Mouse (Mus musculus): ENCODE measurements at regions not wholly inside any gene's neighbourhood (a gene's known extent, or its start where the extent isn't known, plus 50 kb on each side); places are given as distances from the start of the nearest gene placed in this dataset.

DNA sequence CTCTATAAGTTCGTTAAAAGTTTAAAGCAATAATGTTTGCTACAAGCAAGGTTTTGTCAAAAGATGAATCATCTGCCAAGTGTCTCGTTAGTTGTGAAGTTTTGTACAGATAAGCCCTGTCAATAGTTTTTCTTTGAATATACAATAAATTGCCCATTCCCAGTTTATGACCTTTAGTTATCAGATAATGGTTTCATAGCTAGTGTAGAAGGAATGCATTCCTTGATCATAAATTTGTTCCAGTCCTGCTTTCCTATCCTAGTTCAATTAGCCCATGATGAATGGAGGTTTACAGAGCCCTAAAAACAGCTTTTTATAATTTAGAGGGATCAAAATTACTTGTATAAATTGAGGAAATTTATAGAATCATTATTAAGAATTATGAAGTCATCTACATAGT, 62.5 kb upstream of the Lrch2 start:
- no peak for DNase-seq (ENCODE audit: low spot score)

DNA sequence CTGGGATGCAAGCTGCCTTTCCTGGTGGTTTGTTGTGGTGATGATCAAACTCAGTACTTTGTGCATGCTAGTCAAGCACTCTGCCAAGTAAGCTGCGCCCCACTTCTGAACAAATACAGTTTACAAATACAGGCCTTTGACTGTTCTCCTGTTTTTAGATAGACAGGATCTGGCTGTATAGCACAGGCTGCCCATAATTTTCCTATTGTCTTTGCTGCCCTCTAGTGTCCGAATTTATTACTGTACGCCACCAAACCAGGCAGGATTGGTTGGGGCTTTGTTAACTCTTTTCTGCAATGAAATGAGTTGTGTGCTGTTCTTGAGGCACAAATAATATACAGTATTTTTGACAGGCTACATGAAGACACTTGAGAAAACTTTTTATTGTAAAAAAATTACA, 54.8 kb upstream of the Lrch2 start:
- peak; percentile 68 for DNase-seq (ENCODE audit: low spot score)
